Mouse (Mus musculus): ENCODE measurements around the gene Ormdl3. TPM values are rescaled to one million over a fixed set of nuclear protein-coding genes. Genes with fewer than 3 reads are reported as not detected.
A peak's percentile ranks its signal among the peaks of the same experiment; 100 is the strongest.

Ormdl3 gene
- polyA plus RNA-seq, 1 experiment from 2014 or later = 62.9 TPM

DNA sequence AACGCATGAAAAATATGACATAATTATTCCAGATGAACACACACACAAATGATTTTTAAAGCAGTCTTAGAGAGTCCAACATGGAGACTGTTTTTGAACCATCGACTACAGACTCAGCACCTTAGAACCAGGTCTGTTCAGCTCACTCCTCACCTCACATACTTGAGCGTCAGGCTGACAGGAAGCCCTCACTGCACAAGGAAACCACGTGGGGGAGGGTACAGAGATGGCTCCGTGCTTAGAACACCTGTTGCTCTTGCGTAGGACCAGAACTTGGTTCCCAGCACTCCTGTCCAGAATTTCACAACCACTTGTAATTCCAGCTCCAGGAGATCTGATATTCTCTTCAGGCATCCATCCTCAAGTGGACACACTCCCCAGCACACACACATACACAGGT, 7.9 kb upstream of the Ormdl3 start:
- Histone ChIP-seq H3K4me2 (ENCODE audit: low read depth, low read length) (no peak overlapping the region), H3K9ac (ENCODE audit: low read depth, low read length) (no peak overlapping the region), H3K27me3 (replicated peaks; ENCODE audit: control insufficient read depth, insufficient read depth, low read length) (peaks cover 5% of the 10 kb centered on the region; the same call in 1 of the 2 replicates), H3K4me3 (ENCODE audit: low read length) (no peak overlapping the region), H3K9me3 (ENCODE audit: control insufficient read depth, low read length) (no peaks in the 10 kb centered on the region), H3K36me3 (ENCODE audit: control insufficient read depth, insufficient read depth, low read length) (no peaks in the 10 kb centered on the region), H3K27ac (ENCODE audit: low read length) (no peak overlapping the region), H3K4me1 (ENCODE audit: control insufficient read depth, insufficient read depth, low read length) (no peaks in the 10 kb centered on the region; the same call in 1 of the 2 replicates)
- no peak for ATAC-seq
- WGBS = 70% methylated on average over 6 of the region's 6 CpGs

GRCm38 (mm10) chr11:98590548-98591445, 3.6 kb upstream of the Ormdl3 start:
- H3K27ac ChIP-seq (ENCODE audit: low read length) = no peak overlapping the region
- ATAC-seq = no peak
- no peaks in the 10 kb centered on the region for H3K27me3 ChIP-seq (replicated peaks; ENCODE audit: control insufficient read depth, insufficient read depth, low read length)
- no peaks in the 10 kb centered on the region for H3K36me3 ChIP-seq (ENCODE audit: control insufficient read depth, insufficient read depth, low read length)
- no peak overlapping the region for H3K4me2 ChIP-seq (ENCODE audit: low read depth, low read length)
- H3K4me1 ChIP-seq (ENCODE audit: control insufficient read depth, insufficient read depth, low read length) = peaks cover 16% of the 10 kb centered on the region
- H3K4me3 ChIP-seq (ENCODE audit: low read length) = no peak overlapping the region
- no peaks in the 10 kb centered on the region for H3K9me3 ChIP-seq (ENCODE audit: control insufficient read depth, low read length)
- 66% methylated on average over 19 of the region's 19 CpGs for WGBS
- no peak overlapping the region for H3K9ac ChIP-seq (ENCODE audit: low read depth, low read length)

DNA sequence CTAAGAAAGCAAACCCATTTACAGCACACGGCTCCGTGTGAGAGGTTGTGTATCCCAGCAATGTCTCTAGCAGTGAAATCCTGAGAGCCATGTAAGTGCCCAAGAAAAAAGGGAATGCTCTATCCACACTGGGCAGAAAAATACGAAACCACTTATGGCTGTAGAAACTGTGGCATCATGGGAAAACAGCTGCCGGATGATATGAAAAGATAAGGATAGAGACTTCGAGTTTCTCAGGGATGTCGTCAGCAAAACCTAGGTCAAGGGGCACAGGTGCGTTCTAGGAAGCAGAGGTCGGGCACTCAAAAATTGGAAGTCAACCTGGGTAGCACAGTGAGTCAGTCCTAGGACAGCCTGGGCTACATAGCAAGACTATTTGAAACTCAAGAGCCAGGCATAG, 2.1 kb upstream of the Ormdl3 start:
- H3K27me3 ChIP-seq (replicated peaks; ENCODE audit: control insufficient read depth, insufficient read depth, low read length) = no peaks in the 10 kb centered on the region
- H3K9ac ChIP-seq (ENCODE audit: low read depth, low read length) = no peak overlapping the region
- H3K4me3 ChIP-seq (ENCODE audit: low read length) = no peak overlapping the region
- H3K36me3 ChIP-seq (ENCODE audit: control insufficient read depth, insufficient read depth, low read length) = no peaks in the 10 kb centered on the region
- H3K9me3 ChIP-seq (ENCODE audit: control insufficient read depth, low read length) = no peaks in the 10 kb centered on the region
- H3K4me1 ChIP-seq (ENCODE audit: control insufficient read depth, insufficient read depth, low read length) = peaks cover 30% of the 10 kb centered on the region
- no peak for ATAC-seq
- H3K27ac ChIP-seq (ENCODE audit: low read length) = peak overlapping the region; percentile 91; the same call in 1 of the 2 replicates
- 79% methylated on average over 8 of the region's 8 CpGs for WGBS
- H3K4me2 ChIP-seq (ENCODE audit: low read depth, low read length) = no peak overlapping the region

DNA sequence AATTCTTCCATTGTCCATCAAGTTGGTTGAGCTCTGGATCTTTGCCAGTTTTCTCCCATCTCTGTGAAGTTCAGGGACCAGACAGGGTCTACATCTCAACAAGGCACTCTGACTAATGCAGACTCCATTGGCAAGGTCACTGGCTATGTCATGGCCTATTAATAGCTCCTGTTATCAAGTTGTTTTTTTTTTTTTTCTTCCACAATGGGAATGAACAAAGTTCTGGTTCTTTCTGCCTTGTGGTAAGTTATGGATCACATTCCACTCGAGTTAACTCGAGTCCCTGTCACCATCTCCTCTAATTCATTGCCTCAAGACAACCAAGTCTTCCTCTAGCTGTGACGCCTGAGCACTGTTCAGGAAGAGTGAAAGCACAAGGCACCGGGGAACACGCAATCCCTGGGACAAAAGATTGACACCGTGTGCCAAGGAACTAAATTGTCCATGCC, 1.7 kb upstream of the Ormdl3 start:
- Histone ChIP-seq H3K27ac (ENCODE audit: low read length) (peak overlapping the region; percentile 91; the same call in 1 of the 2 replicates), H3K4me3 (ENCODE audit: low read length) (no peak overlapping the region), H3K36me3 (ENCODE audit: control insufficient read depth, insufficient read depth, low read length) (no peaks in the 10 kb centered on the region), H3K4me2 (ENCODE audit: low read depth, low read length) (peak overlapping the region; percentile 85), H3K4me1 (ENCODE audit: control insufficient read depth, insufficient read depth, low read length) (peaks cover 33% of the 10 kb centered on the region), H3K9me3 (ENCODE audit: control insufficient read depth, low read length) (no peaks in the 10 kb centered on the region), H3K27me3 (replicated peaks; ENCODE audit: control insufficient read depth, insufficient read depth, low read length) (no peaks in the 10 kb centered on the region), H3K9ac (ENCODE audit: low read depth, low read length) (no peak overlapping the region)
- WGBS = 58% methylated on average over 6 of the region's 6 CpGs
- no peak for ATAC-seq

DNA sequence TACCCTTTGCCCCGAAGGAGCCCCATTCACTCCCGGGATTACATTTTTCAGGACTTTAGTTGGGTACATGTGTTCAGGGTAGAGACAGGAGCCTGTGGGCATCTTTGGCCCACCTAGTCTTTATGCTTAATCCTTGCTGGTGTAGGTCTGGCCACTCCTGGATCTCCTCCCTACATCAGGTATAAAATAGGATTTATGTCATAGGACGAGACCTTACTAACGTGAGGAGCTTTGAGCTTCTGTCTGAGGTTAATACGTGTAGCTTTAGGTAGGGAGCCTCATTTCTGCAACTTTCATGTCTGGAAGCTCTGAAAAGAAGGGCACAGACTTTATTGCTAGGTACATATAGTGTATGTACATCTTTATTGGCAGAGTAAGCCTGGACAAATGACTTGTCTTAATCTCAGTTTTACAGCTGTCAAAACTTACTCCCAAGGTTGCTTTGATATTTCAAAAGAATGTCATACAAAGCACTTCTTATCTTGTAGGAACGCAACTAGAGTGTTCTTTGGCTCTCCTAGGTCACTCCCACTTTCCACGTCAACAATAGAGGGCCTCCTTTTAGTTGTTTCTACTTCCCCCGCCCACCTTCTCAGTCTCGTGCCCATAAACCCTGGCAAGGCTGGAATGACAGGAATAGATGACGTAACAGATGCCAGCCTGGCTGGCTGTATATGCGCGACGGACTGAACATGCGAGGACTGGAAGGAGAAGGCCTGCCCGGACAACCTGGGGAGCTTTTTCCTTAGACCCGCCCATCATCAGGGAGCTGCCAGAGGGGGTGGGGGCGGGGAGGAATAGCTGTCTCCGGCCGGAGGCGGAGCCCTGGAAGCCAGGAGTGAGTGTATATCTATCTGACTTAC, 747 bp upstream of the Ormdl3 start:
- H3K27ac ChIP-seq (ENCODE audit: low read length) = peak overlapping the region; percentile 91
- no peaks in the 10 kb centered on the region for H3K27me3 ChIP-seq (replicated peaks; ENCODE audit: control insufficient read depth, insufficient read depth, low read length)
- H3K4me1 ChIP-seq (ENCODE audit: control insufficient read depth, insufficient read depth, low read length) = peaks cover 39% of the 10 kb centered on the region
- H3K4me3 ChIP-seq (ENCODE audit: low read length) = peak overlapping the region; percentile 96
- peak overlapping the region; percentile 94 for H3K9ac ChIP-seq (ENCODE audit: low read depth, low read length)
- no peaks in the 10 kb centered on the region; the same call in 1 of the 2 replicates for H3K36me3 ChIP-seq (ENCODE audit: control insufficient read depth, insufficient read depth, low read length)
- WGBS = 5% methylated on average over 20 of the region's 20 CpGs
- peak overlapping the region; percentile 85 for H3K4me2 ChIP-seq (ENCODE audit: low read depth, low read length)
- peak; percentile 78 for ATAC-seq
- H3K9me3 ChIP-seq (ENCODE audit: control insufficient read depth, low read length) = no peaks in the 10 kb centered on the region

DNA sequence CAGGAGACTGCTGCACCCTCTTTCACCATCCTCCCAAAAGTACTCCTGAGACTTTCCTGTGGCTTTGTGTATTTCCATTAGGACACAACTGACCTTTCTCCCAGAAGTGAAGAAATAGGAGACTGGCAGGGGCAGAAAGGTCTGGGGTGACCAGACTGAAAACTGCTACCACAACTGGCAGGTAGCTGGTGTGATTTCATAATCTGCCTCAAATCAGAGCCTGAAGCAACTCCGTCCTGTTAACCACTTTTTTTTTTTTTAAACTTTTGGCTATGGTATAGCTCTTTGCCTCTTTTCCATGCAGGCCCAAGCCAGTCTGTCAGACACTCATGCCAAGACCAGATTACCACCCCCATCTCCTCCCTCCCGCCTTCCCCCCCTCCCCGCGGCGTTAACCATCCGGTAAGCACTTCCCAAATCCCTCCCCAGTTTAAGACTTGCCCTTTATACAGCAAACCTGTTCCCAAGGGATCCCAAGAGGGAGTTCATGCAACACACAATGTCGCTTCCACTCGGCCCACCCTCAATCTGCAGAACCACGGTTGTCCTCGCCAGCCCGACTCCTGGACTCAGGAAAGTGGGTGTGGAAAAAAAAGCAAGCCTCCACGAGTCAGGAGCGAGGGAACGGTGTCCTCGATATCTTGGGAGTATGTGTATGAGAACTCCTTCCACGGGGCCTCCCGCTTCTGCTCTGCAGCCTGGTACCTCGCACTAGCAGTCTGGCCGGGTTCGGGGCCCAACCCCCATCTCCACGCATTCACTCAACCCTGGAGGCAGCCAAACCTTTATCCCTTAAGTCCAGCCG, 879 bp downstream of the Ormdl3 start:
- no peaks in the 10 kb centered on the region; the same call in 1 of the 2 replicates for H3K36me3 ChIP-seq (ENCODE audit: control insufficient read depth, insufficient read depth, low read length)
- peak overlapping the region; percentile 84 for H3K4me2 ChIP-seq (ENCODE audit: low read depth, low read length)
- H3K27ac ChIP-seq (ENCODE audit: low read length) = peak overlapping the region; percentile 91
- peak overlapping the region; percentile 94 for H3K9ac ChIP-seq (ENCODE audit: low read depth, low read length)
- H3K4me1 ChIP-seq (ENCODE audit: control insufficient read depth, insufficient read depth, low read length) = peaks cover 44% of the 10 kb centered on the region
- peak overlapping the region; percentile 96 for H3K4me3 ChIP-seq (ENCODE audit: low read length)
- H3K27me3 ChIP-seq (replicated peaks; ENCODE audit: control insufficient read depth, insufficient read depth, low read length) = no peaks in the 10 kb centered on the region
- 2% methylated on average over 22 of the region's 22 CpGs for WGBS
- peak; percentile 9 for ATAC-seq
- H3K9me3 ChIP-seq (ENCODE audit: control insufficient read depth, low read length) = no peaks in the 10 kb centered on the region

DNA sequence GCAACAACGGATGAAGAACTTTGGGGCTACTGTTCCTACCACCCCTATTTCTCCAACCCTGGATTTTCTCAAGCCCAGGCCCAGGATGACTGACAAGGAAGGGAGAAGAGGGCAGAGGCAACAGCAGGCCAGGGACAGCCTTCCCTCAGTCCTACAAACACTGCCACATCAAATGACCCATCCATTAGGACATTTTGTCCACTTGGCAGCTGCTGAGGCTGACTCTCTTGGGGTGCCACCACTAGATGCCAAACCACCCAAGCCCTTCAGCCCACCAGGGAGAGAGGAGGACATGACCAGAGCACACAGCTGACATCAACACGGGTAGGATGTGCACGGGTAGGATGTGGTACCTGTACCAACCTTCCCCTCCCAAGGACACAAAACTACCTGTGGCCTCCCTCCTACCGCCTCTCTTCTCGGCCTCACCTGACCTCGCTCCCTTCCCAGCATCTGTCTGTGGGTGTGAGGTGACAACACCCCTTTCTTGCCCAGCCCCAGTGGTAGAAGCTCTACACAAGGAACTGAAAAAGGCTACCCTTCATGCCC, 2.5 kb downstream of the Ormdl3 start:
- 0 out of 2 replicates have a peak overlapping the region, but pooled peaks have one; percentile 94 for H3K9ac ChIP-seq (ENCODE audit: low read depth, low read length)
- ATAC-seq = no peak
- WGBS = 82% methylated on average over 6 of the region's 6 CpGs
- no peaks in the 10 kb centered on the region; the same call in 1 of the 2 replicates for H3K36me3 ChIP-seq (ENCODE audit: control insufficient read depth, insufficient read depth, low read length)
- H3K4me1 ChIP-seq (ENCODE audit: control insufficient read depth, insufficient read depth, low read length) = peaks cover 54% of the 10 kb centered on the region
- no peaks in the 10 kb centered on the region for H3K9me3 ChIP-seq (ENCODE audit: control insufficient read depth, low read length)
- H3K27me3 ChIP-seq (replicated peaks; ENCODE audit: control insufficient read depth, insufficient read depth, low read length) = no peaks in the 10 kb centered on the region
- 0 out of 2 replicates have a peak overlapping the region, but pooled peaks have one; percentile 84 for H3K4me2 ChIP-seq (ENCODE audit: low read depth, low read length)
- H3K4me3 ChIP-seq (ENCODE audit: low read length) = no peak overlapping the region
- no peak overlapping the region for H3K27ac ChIP-seq (ENCODE audit: low read length)

DNA sequence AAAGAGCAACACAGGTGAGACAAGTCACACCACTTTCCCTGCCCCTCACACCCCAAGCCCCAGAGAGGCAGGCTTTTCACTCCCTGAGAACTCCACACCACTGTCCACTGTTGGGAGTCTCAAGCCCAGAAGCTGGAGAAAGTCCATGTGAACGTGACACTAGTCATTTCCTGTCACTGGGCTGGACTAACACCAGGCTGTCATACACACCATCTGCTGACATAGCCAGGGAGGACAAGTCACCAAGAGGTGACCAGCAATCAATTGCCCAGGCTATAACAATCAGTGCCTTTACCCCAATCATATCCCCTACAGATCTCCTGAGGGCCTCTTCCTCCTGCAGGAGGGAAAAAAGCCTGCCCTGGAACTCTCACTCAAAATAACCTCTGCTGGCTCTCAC, 3.0 kb downstream of the Ormdl3 start:
- Histone ChIP-seq H3K4me1 (ENCODE audit: control insufficient read depth, insufficient read depth, low read length) (peaks cover 54% of the 10 kb centered on the region), H3K9ac (ENCODE audit: low read depth, low read length) (no peak overlapping the region), H3K9me3 (ENCODE audit: control insufficient read depth, low read length) (no peaks in the 10 kb centered on the region), H3K27ac (ENCODE audit: low read length) (no peak overlapping the region), H3K4me3 (ENCODE audit: low read length) (no peak overlapping the region), H3K27me3 (replicated peaks; ENCODE audit: control insufficient read depth, insufficient read depth, low read length) (no peaks in the 10 kb centered on the region), H3K4me2 (ENCODE audit: low read depth, low read length) (no peak overlapping the region), H3K36me3 (ENCODE audit: control insufficient read depth, insufficient read depth, low read length) (no peaks in the 10 kb centered on the region; the same call in 1 of the 2 replicates)
- ATAC-seq = no peak
- 53% methylated on average over 1 of the region's 1 CpGs for WGBS
